Mouse (Mus musculus): Measurements from ENCODE around the gene Enox1. TPM values are rescaled to one million over a fixed set of nuclear protein-coding genes. Genes with fewer than 3 reads are reported as not detected.
"Not testable (repeated sequence)": the region's sequence is repeated elsewhere in the genome, so short reads cannot be mapped to it uniquely, and the experiment has no call there.

The Enox1 gene
- 1 to 10 TPM in 1 of 4 experiments, under 1 TPM in 3; 0.31 to 1.0 (median 0.69) TPM for total RNA-seq (2022)

DNA sequence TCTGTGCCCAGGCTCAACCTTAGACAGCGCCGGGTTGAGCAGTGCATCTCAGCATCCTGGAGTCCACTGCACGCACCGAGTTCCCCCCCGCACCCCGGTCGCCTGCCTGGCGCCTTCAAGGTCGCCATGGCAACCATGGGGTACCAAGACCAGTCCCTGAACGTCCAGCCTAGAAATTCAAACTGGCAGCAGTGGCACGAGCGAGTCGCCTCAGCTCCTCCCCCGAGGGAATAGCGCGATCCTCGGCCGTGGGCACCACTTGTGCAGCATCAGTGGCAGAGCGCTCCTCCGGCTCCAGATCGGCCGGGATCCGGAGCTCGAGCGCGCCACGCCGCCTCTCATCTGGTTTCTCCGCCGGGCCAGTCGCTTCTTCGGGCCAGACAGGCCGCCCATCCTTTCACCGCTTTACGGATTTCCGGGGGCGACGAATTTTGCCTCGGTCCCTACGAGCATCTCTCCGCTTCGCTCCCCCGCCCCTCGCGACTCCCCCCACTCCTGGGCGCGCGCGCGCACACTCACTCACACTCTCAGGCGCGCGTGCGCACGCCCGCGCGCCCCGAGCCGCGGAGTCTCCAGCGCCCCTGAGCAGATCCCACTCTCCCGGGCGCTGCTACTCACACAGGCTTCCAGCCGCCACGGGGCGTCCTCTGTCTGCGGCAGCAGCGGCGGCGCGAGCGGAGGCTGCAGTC, at the start of gene Enox1:
Gene Enox1, plus strand, starts transcription at position 542 of the 689 bp plus-strand sequence.
- peak; percentile 20 for DNase-seq (ENCODE audit: low spot score in 2 of 2)

GRCm38 (mm10) chr14:77110622-77111021, 45.9 kb upstream of the Enox1 start:
- not testable (repeated sequence) for DNase-seq (ENCODE audit: low spot score in 2 of 2)

- no peak for DNase-seq (ENCODE audit: low spot score in 2 of 2)
These were observed 26.0 kb upstream of the Enox1 start for GRCm38 (mm10) chr14:77130612-77131011.

GRCm38 (mm10) chr14:77136936-77137335, 19.6 kb upstream of the Enox1 start:
- DNase-seq (ENCODE audit: low spot score in 2 of 2) = no peak

- DNase-seq (ENCODE audit: low spot score in 2 of 2) = peak; percentile 32 to 57
These were observed 15.0 kb upstream of the Enox1 start for GRCm38 (mm10) chr14:77141324-77142282.

DNA sequence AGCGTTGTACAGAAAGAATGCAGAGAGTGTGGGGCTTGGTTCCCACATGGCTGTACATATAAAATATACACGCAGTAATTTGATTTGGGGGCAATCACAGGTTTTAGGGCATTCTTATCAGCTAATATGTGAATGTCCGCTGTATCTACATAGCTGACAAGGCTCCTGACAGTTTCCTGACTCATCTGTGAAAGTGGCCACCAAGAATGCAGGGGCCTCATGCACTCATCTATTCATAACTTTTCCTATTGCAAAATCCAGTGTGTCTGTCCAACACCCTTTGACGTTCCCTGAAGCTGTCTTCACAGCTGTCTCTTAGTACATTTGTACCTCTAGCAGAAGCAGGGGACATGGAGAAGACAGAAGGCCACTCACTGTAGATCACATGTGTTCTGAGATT, 11.5 kb upstream of the Enox1 start:
- no peak for DNase-seq (ENCODE audit: low spot score in 2 of 2)

GRCm38 (mm10) chr14:77147635-77148034, 8.9 kb upstream of the Enox1 start:
- DNase-seq (ENCODE audit: low spot score in 2 of 2) = no peak

DNA sequence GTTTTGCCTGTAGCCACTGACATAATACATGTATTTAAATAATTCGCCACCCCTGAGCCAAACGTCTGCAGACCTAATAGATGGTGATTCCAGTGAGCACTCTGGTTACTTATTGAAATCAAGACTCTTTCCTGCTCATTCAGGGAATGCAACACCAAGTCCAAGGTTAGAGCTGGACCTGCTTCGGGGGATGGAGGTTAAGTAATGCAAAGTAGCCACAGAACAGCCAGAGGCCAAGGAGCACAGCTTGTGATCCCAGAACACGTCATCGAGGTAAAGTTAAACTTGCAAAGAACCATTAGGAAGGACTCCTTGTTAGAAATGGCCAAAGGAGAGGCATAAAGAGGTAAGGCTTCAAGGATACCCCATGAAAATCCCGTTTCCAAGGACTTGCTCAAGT, 6.0 kb upstream of the Enox1 start:
- no peak for DNase-seq (ENCODE audit: low spot score in 2 of 2)

GRCm38 (mm10) chr14:77151431-77151830, 5.1 kb upstream of the Enox1 start:
- DNase-seq (ENCODE audit: low spot score in 2 of 2) = peak; percentile 15 to 37

- DNase-seq (ENCODE audit: low spot score in 2 of 2) = no peak
These were observed 445 bp downstream of the Enox1 start for GRCm38 (mm10) chr14:77156911-77157504.

GRCm38 (mm10) chr14:77157505-77157911, 945 bp downstream of the Enox1 start:
- DNase-seq (ENCODE audit: low spot score in 2 of 2) = peak; percentile 40 to 57

GRCm38 (mm10) chr14:77159397-77159796, 2.8 kb downstream of the Enox1 start:
- no peak for DNase-seq (ENCODE audit: low spot score in 2 of 2)

DNA sequence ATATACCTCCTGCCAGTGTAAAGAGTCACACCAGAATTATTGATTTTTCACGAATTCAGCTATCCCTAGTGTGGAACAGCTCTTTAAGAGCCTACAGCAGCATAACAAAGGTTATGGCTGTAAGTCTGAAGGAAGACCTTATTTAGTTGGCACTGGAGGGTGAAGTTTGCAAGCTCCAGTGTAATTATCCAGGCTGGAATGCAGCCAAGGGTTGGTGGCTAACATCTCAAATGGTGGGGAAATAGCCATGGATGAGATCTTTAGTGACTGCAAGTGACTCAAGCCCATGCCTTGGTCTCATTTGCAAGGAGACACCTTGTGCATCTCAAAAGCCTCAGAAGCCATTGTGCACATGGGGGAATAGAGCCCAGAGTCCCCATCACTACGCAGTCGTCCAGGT, 5.9 kb downstream of the Enox1 start:
- no peak for DNase-seq (ENCODE audit: low spot score in 2 of 2)

DNA sequence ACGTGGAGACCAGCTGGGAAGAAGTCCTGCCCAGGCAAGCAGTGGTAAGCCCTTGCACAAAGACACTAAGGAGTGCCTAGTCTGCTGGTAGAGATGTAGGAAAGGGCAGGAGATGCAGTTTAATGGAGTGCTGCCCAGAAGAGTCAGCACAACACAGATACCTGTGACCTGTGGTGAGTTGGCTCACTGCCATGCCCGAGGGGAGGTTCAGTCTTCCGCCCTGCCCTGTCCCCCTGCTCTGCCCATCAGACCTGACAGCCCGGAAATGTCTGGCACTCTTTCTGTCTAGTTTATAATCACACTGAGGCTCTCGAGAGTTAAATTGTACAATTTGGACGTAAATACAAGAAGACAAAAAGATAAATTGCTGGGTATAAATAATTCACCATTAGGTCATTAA, 7.8 kb downstream of the Enox1 start:
- DNase-seq (ENCODE audit: low spot score in 2 of 2) = no peak

GRCm38 (mm10) chr14:77168161-77168560, 11.6 kb downstream of the Enox1 start:
- DNase-seq (ENCODE audit: low spot score in 2 of 2) = no peak

- DNase-seq (ENCODE audit: low spot score in 2 of 2) = peak; percentile 6 to 52
These were observed 17.9 kb downstream of the Enox1 start for GRCm38 (mm10) chr14:77174491-77174890.

GRCm38 (mm10) chr14:77174931-77175330, 18.4 kb downstream of the Enox1 start:
- no peak for DNase-seq (ENCODE audit: low spot score in 2 of 2)

DNA sequence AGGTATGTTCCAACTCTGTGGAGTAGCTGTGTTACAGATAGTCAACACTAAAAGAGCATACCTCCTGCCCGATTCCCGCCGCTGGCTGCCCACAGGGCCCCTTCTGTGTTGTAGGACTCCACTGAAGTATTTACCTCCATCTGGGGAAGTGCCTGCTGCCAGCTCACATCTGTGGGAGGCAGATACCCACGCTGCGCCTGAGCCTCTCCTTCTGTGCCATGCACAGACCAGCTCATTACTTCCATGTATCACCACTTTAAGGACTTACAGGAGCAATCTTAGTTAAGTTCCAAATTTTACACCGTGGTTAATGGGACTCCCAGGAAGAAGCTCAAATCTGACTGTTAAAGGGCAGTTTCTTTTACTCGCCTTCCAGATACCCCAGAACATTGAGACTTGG, 23.7 kb downstream of the Enox1 start:
- no peak for DNase-seq (ENCODE audit: low spot score in 2 of 2)

- DNase-seq (ENCODE audit: low spot score in 2 of 2) = peak in 1 of 2 experiments; percentile 7
These were observed 24.3 kb downstream of the Enox1 start for GRCm38 (mm10) chr14:77180753-77181374.

DNA sequence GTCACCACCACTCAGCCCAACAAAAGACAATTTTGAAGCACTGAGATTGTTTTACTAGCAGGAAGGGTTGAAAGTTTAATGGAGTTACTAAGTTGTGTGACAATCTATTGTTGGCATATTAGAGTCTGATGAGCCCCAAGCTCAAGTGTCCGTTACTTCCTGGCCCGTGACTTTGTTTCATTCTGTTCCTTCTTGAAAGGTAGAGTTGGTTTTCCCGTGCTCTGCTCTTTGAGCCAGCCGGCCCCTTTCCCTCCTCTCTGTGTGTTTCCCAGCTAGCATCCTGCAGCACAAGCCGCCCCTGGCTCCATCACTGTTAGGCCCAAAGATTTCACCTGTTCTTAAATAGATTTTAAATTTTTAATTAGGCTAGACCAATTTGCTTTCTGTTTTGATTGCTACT, 26.9 kb downstream of the Enox1 start:
- no peak for DNase-seq (ENCODE audit: low spot score in 2 of 2)

- DNase-seq (ENCODE audit: low spot score in 2 of 2) = no peak
These were observed 33.6 kb downstream of the Enox1 start for GRCm38 (mm10) chr14:77190158-77190557.

All from gastrocnemius, adult 8-10 months (tissue).